Mouse (Mus musculus) right cerebral cortex, postnatal 10 days (tissue): ENCODE data around the gene Il22ra1.

Experiments
- DNase-seq, 2 experiments: peaks; one replicate each; pipeline ENCODE4 v3.0.0; 2021; ENCODE audit warnings: low spot score in 2 of 2

Il22ra1 gene

DNA sequence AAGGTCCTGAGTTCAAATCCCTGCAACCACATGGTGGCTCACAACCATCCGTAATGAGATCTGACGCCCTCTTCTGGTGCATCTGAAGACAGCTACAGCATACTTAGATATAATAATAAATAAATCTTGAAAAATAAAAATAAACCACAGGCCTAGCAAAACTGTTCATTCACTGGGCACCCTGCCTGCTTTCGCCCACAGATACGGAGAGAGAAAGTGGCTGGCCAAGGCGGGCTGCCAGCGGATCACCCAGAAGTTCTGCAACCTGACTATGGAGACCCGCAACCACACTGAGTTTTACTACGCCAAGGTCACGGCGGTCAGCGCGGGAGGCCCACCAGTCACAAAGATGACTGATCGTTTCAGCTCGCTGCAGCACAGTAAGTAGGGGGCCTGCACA lies 5.9 kb downstream of the Il22ra1 start:
- DNase-seq, result peak; percentile 73 to 78

GRCm38 (mm10) chr4:135736903-135737302 lies 8.9 kb downstream of the Il22ra1 start:
- DNase-seq, result no peak

DNA sequence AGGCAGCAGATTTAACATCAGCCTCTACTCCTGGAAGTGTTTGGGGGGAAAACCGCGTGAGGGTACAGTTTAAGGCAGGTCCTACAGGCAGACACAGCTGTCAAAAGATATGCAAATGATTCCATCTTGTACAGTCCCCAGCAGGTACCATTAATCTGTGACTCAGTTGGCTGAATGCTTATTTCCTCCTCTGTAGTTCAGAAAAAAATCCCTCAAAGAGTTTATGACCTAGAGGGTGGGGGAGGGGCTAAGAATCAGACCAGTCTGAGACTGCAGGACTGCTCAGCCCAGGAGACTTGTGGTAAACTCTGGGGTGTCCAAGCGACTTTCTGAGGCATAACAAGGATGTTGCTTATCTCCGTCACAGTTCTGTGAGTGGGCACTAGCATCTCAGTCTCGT lies 10.3 kb downstream of the Il22ra1 start:
- DNase-seq, result no peak

- DNase-seq, result no peak
Measured at GRCm38 (mm10) chr4:135739148-135739547, 11.2 kb downstream of the Il22ra1 start.

DNA sequence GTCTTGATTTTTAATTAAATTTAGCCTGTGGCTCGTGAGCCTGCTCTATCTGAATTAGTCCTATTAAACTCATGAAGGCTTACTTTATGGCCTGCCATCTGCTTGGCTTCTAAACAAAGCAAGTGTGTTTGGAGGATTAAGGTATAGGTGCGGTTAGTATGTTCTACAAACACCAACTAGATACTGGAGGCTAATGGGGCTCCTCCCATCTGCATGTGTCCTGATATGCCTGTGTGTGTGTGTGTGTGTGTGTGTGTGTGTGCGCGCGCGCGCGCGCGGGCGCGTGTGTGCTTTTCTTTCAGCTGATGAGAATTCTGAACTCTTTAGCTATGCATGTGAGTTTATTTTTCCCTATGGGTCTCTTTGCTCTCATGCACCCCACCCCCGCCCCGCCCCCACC lies 11.7 kb downstream of the Il22ra1 start:
- DNase-seq, result no peak

- no peak for DNase-seq
Measured at GRCm38 (mm10) chr4:135743520-135743919, 15.5 kb downstream of the Il22ra1 start.

DNA sequence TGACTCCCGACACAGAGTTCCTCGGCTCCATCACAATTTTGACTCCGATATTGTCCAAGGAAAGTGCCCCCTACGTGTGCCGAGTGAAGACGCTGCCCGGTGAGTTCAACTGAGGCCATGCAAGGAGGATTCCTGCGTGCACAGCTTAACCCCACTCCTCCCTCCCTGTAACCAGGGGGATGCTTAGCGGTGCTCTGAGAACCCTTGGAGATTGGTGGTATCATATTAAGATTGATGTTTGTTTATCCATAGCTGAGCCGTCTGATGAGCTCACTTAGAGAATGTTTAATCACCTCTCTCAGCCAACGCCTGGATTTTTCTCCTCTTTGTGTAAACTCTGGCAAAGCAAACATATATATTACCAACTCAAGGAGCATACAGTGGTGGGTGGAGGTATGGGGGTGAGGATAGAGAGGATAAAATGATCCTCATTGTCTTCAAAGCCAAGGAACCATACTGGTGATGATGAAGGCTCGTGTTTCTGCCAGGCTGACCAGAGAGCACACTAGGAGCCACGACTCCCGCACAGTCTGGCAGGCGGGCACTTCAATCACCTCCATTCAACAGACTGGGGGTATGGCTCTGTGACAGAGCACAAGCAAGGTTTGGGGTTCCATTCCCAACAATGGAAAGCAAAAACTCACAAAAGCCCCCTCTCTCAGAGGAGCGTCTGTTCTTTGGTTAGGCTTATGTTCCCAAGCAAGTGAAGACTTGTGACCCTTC lies 16.9 kb downstream of the Il22ra1 start:
- no peak for DNase-seq

DNA sequence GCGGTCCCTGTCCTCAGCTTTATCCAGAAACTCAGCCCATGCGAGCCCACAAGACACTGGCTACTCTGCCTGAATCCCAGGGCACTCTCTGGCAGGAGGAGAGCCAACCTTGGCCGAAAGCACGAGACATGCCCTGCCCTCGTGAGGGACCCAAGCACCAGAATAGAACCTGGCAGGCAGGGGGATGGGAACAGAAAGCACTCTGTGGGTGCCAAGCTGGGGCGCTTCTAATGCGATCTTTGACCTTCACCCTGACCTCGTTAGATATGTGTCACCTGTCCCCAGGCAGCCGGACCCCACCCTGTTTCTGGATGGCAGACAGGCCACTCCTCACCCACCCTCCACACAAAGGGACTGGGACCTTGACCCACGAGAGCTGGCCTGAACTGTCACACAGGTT lies 17.6 kb downstream of the Il22ra1 start:
- no peak for DNase-seq

- DNase-seq, result no peak
Measured at GRCm38 (mm10) chr4:135750896-135751295, 22.9 kb downstream of the Il22ra1 start.

DNA sequence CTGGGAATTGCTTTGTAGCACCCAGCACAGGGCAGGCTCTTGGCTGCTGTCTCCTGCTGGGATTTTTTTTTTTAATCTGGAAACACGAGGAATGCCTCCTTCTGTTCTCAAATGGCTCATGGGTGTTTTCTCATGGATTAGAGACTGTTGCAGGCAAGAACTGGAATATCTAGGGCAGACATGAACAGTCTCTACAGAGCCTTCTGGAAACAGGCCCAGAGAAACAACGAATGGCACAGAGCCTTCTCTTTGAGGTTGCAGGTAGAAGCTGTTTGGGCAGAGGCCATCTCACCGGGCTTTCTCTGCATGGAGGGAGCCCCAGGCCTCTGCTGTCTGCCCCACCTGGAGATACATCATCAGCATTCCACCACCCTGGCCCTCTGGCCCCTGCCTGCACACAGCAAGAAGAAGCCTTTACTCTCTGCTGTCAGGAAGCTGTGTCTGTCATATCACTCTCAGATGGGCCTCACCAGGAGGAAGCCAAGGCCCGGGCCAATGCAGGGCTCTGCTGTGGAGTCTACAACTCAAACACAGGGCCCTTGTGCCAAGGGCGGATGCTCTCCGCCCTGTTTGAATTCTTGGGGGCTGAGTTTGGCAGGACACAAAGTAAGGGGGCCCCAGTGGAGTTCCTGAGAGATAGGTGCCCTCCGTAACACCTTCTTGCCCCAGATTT lies 24.3 kb downstream of the Il22ra1 start:
- no peak for DNase-seq

DNA sequence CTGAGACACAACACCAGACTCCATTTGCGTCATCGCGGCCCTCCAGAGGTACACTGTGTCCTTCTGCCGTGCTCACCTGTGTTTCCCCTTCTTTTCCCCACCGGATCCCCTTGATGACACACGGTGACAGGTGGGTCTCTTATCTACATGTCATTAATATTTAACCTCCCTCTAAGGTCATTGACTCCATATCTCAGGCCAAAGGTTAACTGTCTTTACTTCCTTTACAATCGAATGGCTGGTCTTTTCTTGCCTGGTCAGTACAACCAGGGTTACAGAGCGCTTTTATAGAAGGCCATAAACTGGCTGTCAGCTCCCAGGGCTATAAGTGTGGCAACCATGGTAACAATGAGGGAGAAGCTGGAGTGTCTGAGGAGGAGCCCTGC lies 24.8 kb downstream of the Il22ra1 start:
- no peak for DNase-seq

DNA sequence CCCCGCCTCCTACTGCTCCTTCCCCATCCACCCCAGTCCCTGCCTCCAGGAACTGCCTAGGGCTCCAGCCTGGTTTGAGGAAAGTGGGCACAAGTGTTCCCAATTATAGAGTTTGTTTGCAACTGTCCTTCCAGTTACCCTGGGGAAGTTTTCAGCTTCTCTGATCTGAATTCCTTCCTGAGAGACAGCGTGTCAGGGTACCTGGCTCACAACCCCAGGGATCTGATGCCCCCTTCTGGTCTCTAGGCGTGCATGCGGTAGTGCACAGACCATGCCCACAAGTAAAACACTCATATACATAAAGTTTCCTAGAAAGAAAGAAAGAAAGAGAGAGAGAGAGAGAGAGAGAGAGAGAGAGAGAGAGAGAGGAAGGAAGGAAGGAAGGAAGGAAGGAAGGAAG lies 30.4 kb downstream of the Il22ra1 start:
- DNase-seq, result no peak

DNA sequence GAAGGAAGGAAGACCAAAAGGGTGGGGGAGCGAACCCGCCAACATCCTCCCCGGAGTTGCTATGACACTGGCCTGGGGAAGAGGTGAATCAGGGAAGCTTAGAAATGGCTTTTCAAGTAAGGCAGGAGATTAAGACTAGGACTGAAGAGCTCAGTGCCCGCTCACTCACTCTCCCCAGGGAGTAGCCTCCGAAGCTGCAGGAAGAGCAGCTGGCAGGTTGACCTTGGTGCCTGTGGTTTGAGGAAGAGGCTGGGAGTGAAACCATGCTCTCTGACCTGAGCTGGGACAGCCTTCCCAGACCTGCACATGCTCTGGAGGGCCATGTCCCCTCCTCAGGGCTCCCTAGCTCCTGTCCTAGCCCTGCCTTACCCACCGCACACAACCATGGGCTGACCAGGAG lies 30.9 kb downstream of the Il22ra1 start:
- no peak for DNase-seq

GRCm38 (mm10) chr4:135759356-135759976 lies 31.5 kb downstream of the Il22ra1 start, which contains the start of gene Myom3:
Myom3 (plus strand) TSS chr4:135759715.
- no peak for DNase-seq

GRCm38 (mm10) chr4:135761048-135761447 lies 33.1 kb downstream of the Il22ra1 start:
- DNase-seq, result no peak

DNA sequence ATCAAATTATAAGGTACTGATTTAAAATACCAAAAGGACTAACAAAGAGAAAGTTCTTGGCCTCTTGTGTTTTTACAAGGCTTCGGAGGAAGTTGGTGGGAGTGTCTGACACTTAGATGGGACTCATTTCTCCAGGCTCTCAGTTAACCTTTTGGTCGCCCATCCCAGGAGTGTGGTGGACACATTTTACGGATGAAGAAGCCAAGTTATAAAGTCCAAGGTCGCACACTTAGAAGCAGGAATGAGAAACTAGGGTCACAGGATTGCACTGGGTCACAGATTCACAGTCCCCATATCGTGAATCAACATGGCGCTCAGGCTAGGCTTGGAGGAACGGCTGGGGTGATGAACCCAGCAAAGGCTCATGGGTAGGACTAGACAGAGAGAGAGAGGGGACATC lies 33.6 kb downstream of the Il22ra1 start:
- DNase-seq, result no peak

DNA sequence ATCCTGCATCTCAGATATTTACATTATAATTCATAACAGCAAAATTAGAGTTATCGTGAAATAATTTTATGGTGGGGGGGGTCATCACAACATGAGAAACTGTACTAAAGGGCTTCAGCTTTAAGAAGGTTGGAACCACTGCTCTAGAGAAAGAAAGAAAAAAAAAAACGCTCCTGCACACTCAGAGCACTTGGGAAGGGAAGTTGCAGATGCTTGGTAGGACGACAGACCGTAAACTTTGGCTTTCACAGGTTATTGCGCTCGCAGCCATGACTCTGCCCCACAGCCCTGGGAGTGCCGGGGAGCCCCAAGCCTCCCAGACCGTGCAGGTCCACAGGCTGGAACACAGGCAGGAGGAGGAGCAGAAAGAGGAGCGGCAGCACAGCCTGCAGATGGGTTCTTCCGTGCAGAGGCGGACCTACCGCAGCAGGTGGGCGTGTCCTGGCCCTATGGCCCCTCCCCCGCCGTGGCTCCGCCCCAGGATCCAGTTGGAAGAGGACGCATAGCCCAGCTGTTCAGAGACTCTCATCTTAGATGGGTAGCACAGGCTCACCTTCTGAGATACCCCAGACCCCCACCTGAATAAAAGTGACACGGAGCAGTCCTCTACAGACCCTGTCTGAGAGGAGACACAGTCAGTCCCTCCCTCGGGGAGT lies 34.4 kb downstream of the Il22ra1 start:
- peak; percentile 55 to 61 for DNase-seq

DNA sequence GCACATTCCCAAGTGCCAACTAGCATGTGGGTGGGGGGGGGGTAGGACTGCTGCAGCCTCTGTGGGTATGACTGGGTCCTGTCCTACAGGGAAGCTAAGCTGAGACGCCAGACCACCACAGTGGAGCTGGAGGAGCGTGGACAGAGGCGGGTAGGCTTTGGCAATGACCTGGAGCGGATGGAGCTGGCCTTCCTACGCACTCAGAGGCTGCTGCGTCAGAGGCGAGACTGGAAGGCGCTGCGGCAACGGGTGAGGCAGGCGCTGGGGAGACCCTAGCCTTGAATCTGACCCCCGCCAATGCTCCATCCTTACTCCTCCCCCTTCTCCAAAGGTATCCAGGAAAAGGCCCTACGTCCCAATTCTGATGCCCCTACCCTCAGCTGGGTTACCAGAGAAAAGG lies 36.7 kb downstream of the Il22ra1 start:
- DNase-seq, result no peak

DNA sequence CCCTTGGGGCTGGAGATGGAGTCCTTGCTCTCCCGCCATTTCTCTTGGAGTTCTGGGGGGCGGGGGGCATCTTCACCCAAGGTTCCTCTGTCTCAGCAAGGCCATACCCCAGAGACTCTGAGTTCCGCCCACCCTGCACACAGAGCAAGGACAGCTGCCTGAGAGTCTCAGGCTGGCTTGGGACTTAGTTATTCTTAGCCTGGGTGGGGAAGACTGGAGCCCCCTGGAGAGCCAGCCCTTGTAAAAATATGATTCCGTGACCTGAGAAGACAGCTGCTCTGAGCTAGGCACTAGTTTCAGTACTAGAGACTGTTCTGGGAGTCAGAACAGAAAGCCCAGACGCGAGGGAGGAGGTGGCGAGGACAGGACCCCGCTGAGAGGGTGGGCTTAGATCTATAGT lies 37.7 kb downstream of the Il22ra1 start:
- no peak for DNase-seq

GRCm38 (mm10) chr4:135766976-135767375 lies 39.0 kb downstream of the Il22ra1 start:
- DNase-seq, result no peak

GRCm38 (mm10) chr4:135768572-135769526 lies 40.9 kb downstream of the Il22ra1 start:
- DNase-seq, result peak; percentile 35 to 55
